Mouse (Mus musculus) gastrocnemius, adult 18-20 months (tissue): ENCODE measurements around the gene Tmem229b. TPM values are rescaled to one million over a fixed set of nuclear protein-coding genes. Genes with fewer than 3 reads are reported as not detected.

ENCODE experiments used
- total RNA-seq, 2 experiments: library from RNA; stranded (reverse); gene quantifications; 2 replicates each; pipeline ENCODE4 v1.2.3; 2021

Gene Tmem229b
- total RNA-seq, 2 experiments from 2014 or later = 2.5 to 5.5 TPM

Other genes starting within 250 kb of the Tmem229b start
- gene Atp6v1d, start 146.0 kb downstream of the Tmem229b start, total RNA-seq = 10 to 100 TPM; 64.3 to 67.3 TPM
- gene Eif2s1, start 145.8 kb downstream of the Tmem229b start, total RNA-seq = 10 to 100 TPM; 37.1 to 42.4 TPM
- gene Plek2, start 100.7 kb downstream of the Tmem229b start, total RNA-seq = under 1 TPM in 1 of 2 experiments, not detected in 1; 0.14 TPM
- 1 to 10 TPM in 1 of 2 experiments, under 1 TPM in 1; 0.71 to 1.0 TPM for gene Plekhh1, start 21.5 kb upstream of the Tmem229b start, total RNA-seq
- gene Pigh, start 82.0 kb upstream of the Tmem229b start, total RNA-seq = 1 to 10 TPM; 1.7 to 2.4 TPM
- gene Arg2, start 123.2 kb upstream of the Tmem229b start, total RNA-seq = not detected
- gene Vti1b, start 165.0 kb upstream of the Tmem229b start, total RNA-seq = 10 to 100 TPM; 83.3 to 97.1 TPM
- gene Rdh11, start 184.7 kb upstream of the Tmem229b start, total RNA-seq = 1 to 10 TPM; 1.9 to 2.7 TPM
- gene Rdh12, start 201.3 kb upstream of the Tmem229b start, total RNA-seq = under 1 TPM in 1 of 2 experiments, not detected in 1; 0.09 TPM